Mouse (Mus musculus) bone marrow macrophage, adult 2 months (primary cell): ENCODE results near the gene Pyroxd2. TPM values are rescaled to one million over a fixed set of nuclear protein-coding genes. Genes with fewer than 3 reads are reported as not detected.
A peak's percentile ranks its signal among the peaks of the same experiment; 100 is the strongest.

Source experiments
- H3K27ac ChIP-seq: 2 replicates; pipeline ENCODE4 v1.5.1; 2012; ENCODE audit warnings: low read depth, low read length; ENCODE audit not compliant: insufficient read depth
- H3K4me1 ChIP-seq: 2 replicates; pipeline ENCODE4 v1.6.1; 2012; ENCODE audit warnings: low read length; ENCODE audit not compliant: control insufficient read depth, insufficient read depth
- H3K4me3 ChIP-seq: 2 replicates; pipeline ENCODE4 v1.5.1; 2012; ENCODE audit warnings: mild to moderate bottlenecking, low read length, moderate library complexity; ENCODE audit not compliant: insufficient read depth
- CTCF ChIP-seq: IDR thresholded peaks from 2 replicates; pipeline ENCODE4 v1.5.1; 2012; ENCODE audit warnings: low read depth, mild to moderate bottlenecking, low read length, moderate library complexity
- POLR2A ChIP-seq: IDR thresholded peaks from 2 replicates; pipeline ENCODE4 v1.6.1; 2012; ENCODE audit warnings: mild to moderate bottlenecking, low read depth, low read length, borderline replicate concordance
- polyA plus RNA-seq: library from polyadenylated mRNA; stranded (reverse); fragments of >200 nt; gene quantifications from 2 replicates; pipeline ENCODE4 v1.2.4, GENCODE M21; 2012; ENCODE audit not compliant: missing spikeins, insufficient read depth, insufficient read length

Pyroxd2 gene
- polyA plus RNA-seq, 1 experiment = 2.9 TPM

DNA sequence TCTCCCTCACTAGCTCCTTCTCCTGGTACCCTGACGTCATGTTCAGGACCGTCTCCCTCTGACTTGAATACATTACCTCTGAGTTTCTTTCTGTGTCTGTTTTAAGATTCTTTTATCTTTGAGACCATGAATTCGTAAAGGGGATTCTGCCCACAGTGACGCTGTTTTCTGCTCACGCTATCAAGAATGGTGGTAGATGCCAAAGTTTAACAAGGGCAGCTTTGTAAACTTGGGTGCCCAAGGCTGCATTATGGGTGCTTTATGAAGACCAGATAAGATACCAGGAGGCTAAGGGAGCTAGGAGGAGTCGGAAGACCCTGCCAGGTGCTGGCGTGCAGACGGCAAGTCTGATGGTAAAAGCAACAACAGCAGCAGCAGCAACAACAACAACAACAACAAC, 5.9 kb downstream of the Pyroxd2 start:
- no peak overlapping the region for H3K4me3 ChIP-seq
- peaks cover 16% of the 10 kb centered on the region for H3K4me1 ChIP-seq
- no peak overlapping the region for H3K27ac ChIP-seq
- TF ChIP-seq CTCF = no peak
- TF ChIP-seq POLR2A = no peak

- no peak for TF ChIP-seq CTCF
- TF ChIP-seq POLR2A = no peak
- Histone ChIP-seq H3K27ac (no peak overlapping the region), H3K4me3 (no peak overlapping the region), H3K4me1 (peaks cover 12% of the 10 kb centered on the region)
Observed at GRCm38 (mm10) chr19:42745869-42746224, 6.7 kb downstream of the Pyroxd2 start.

DNA sequence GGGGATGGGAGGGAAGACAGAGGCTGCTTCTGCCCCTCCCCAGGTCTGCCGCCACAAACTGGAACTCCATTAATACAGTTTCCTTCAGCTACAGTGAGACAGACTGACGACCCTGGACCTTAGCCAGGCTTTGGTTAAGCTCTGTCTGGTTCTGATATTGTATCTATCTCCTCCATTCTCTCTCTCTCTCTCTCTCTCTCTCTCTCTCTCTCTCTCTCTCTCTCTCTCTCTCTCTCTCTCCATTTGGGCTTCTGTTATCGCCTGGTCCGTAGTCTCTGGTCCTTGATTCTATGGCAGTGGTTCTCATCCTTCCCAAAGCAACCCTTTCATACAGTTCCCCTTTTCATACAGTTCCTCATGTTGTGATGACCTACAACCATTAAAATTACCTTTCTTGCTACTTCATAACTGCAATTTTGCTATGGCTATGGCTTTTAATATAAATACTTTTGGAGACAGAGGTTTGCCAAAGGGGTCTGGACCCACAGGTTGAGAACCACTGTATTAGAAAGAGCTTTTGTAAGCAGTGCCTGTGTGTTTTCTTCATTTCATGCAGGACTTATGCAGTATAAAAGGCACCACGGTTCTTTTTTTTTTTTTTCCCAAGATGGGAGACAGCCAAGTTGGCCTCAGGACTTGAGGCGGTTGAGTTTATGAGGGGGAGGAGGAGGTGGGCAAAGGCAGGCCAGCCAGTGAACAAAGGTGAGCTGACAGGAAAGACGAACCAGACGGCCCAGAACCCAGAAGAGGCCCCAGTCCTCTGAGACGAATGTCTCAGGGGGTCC, 7.3 kb downstream of the Pyroxd2 start:
- no peak for TF ChIP-seq POLR2A
- no peak for TF ChIP-seq CTCF
- peaks cover 12% of the 10 kb centered on the region for H3K4me1 ChIP-seq
- no peak overlapping the region for H3K27ac ChIP-seq
- no peak overlapping the region for H3K4me3 ChIP-seq

- TF ChIP-seq POLR2A (no peak), CTCF (peak; percentile 80)
- H3K4me1 ChIP-seq = peaks cover 12% of the 10 kb centered on the region
- no peak overlapping the region for H3K4me3 ChIP-seq
- no peak overlapping the region for H3K27ac ChIP-seq
Observed at GRCm38 (mm10) chr19:42744162-42744586, 8.4 kb downstream of the Pyroxd2 start.

DNA sequence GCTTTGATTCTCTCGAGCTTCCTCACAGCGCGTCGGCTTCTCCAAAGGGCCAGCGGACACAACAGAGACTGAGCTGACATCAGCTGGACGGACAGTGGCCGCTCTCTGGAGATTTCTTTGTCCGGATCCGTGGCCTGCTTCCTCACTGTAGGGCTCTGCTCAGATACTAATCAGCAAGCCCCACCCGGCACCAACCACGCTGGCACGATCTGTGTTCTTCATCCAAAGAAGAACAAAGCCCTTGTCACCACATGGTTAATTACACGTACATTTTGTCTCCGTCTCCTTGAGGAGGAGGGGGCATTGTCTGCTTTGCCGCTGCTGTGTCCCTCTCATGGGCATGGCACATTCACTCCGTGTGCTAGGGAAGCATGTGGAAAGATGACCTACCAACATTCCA, 9.3 kb downstream of the Pyroxd2 start:
- TF ChIP-seq CTCF (no peak), POLR2A (no peak)
- H3K27ac ChIP-seq = no peak overlapping the region
- peaks cover 12% of the 10 kb centered on the region for H3K4me1 ChIP-seq
- H3K4me3 ChIP-seq = no peak overlapping the region

- H3K4me1 ChIP-seq = peaks cover 12% of the 10 kb centered on the region
- H3K4me3 ChIP-seq = no peak overlapping the region
- TF ChIP-seq CTCF (no peak), POLR2A (no peak)
- no peak overlapping the region for H3K27ac ChIP-seq
Observed at GRCm38 (mm10) chr19:42741884-42742283, 10.7 kb downstream of the Pyroxd2 start.

GRCm38 (mm10) chr19:42740163-42740899, 12.2 kb downstream of the Pyroxd2 start:
- TF ChIP-seq CTCF = no peak
- no peak for TF ChIP-seq POLR2A
- Histone ChIP-seq H3K27ac (no peak overlapping the region), H3K4me1 (peaks cover 20% of the 10 kb centered on the region)

DNA sequence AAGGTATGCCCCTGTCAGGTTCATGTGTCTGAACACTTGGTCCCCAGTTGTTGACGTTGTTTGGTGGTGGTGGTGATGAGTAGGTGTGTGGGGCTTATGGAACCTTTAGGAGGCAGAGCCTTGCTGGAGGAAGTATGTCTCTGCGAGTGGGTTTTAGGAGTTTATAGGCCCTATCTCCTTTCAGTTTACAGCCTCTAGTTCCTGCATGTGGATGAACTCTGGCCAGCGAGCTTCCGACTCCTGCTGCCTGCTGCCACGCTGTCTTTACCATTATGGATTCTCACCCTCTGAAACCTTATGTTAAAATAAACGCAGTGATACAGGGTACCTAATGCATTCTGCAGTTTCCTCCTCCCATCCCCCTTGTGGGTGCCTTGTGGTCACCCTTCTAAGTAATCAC, 12.8 kb downstream of the Pyroxd2 start:
- Histone ChIP-seq H3K4me3 (no peak overlapping the region), H3K27ac (no peak overlapping the region), H3K4me1 (peaks cover 16% of the 10 kb centered on the region)
- TF ChIP-seq CTCF (no peak), POLR2A (no peak)

More at GRCm38 (mm10) chr19:42740163-42740899, 12.2 kb downstream of the Pyroxd2 start:
- no peak overlapping the region for H3K4me3 ChIP-seq

GRCm38 (mm10) chr19:42737753-42738152, 14.8 kb downstream of the Pyroxd2 start:
- H3K4me1 ChIP-seq = peaks cover 8% of the 10 kb centered on the region
- TF ChIP-seq CTCF = no peak
- TF ChIP-seq POLR2A = no peak
- H3K27ac ChIP-seq = no peak overlapping the region

DNA sequence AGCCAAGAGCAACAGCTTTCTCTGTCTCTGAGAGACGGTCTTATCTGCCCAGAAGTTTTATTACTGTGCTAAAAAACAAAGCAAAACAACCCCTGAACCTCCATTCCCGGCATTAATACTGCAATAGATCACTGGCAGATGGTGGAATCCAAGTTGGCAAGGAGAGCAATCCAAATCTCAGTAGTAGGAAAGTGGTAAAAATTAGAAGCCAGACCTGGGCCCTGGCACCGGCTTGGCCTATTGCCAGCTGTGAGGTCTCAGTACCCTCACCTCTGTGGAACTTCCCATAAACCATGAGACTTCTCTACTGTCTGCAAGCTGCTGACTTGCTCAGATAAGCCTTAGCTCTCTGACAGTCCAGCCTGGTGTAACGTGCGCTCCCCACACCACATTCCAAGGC, 17.6 kb downstream of the Pyroxd2 start:
- Histone ChIP-seq H3K27ac (no peak overlapping the region), H3K4me3 (no peak overlapping the region), H3K4me1 (peaks cover 8% of the 10 kb centered on the region)
- TF ChIP-seq CTCF = no peak
- TF ChIP-seq POLR2A = no peak

More at GRCm38 (mm10) chr19:42737753-42738152, 14.8 kb downstream of the Pyroxd2 start:
- H3K4me3 ChIP-seq = no peak overlapping the region
